Mouse (Mus musculus) kidney, postnatal 14 days (tissue): Measurements from ENCODE around the gene Gkap1.
A peak's percentile ranks its signal among the peaks of the same experiment; 100 is the strongest.

Source experiments
- DNase-seq: peaks from one replicate; pipeline ENCODE4 v3.0.0; 2022; ENCODE audit warnings: mixed read lengths

Gkap1 gene

GRCm38 (mm10) chr13:58197981-58198640 is 77.4 kb downstream of the Gkap1 start:
- no peak for DNase-seq

DNA sequence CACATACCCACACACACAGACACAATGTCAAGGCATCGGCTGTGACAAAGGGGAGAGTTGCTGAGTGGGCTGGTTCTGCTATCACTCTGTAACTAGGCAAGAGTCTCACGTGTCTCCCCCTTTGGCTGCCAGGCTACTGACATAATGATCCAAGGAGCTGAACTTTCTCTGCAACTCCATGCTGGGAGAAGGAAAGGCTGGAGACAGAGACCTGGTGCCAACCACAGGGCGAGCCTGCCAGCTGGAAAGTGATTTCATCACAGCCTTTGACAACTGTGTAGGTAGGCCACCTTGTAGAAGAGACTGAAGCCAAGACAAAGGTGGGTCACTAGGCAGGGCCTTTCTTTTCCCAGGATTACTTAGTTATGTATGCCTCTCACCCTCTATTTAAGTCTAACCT is 78.3 kb downstream of the Gkap1 start:
- DNase-seq = no peak

GRCm38 (mm10) chr13:58194908-58195307 is 80.6 kb downstream of the Gkap1 start:
- DNase-seq = no peak

DNA sequence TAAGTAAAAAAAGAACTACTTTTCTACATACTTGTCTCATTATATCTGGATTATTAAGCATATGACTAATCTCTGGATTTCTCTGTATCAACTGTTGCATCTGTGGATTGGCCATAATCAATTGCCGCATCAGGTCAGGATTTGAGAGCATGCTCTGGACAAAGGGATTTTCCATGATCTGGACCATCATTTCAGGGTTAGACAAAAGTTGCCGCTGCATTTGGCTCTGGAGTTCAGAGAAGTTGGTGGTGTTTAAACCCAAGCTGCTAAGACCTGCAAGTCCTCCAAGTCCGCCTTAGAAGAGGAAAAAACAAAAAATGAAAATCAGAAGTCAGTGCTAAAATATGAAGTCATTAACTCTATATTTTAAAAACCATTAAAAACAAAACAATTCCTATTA is 82.3 kb downstream of the Gkap1 start:
- DNase-seq = no peak

GRCm38 (mm10) chr13:58192146-58192545 is 83.4 kb downstream of the Gkap1 start:
- DNase-seq = peak; percentile 38

- no peak for DNase-seq
Measured at GRCm38 (mm10) chr13:58191516-58191915, 84.0 kb downstream of the Gkap1 start.

DNA sequence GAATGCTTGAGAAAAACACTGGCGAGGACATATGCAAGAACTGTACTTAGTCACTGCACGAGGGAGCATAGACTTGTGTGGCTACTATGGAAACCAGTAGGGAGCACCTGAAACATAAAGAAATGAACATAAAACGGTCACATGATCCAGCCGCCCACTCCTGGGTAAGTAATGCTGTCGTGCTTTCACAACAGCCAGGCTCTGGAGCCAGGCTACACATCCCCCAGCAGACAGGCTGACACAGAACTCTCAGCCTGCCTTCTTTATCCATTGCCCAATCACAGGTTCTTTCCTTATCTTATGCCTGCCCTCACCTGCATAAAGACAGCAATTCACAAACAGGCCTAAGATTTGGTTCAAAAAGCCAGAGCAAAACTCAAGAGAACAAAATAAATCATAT is 86.0 kb downstream of the Gkap1 start:
- DNase-seq = no peak

- DNase-seq = peak; percentile 87
Measured at GRCm38 (mm10) chr13:58188412-58188811, 87.1 kb downstream of the Gkap1 start.

DNA sequence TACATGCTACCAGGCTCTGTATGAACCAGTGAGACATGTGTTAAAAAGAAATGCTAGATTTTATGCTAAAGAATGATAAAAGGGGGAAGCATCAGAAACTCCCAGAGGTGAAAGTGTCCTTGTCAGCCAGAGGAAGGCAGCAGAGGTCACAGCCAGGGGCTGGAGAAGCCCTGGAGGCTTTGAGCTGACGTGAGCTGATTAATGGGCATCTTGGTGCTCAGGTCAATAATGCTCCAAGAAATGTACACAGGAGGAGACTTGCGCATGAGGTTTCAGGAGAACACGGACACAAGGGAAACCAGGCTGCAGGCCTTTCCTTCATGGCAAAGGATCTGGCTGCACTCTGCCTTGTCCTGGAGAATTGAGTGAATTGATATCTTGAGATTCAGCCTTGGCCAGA is 87.7 kb downstream of the Gkap1 start:
- DNase-seq = no peak

DNA sequence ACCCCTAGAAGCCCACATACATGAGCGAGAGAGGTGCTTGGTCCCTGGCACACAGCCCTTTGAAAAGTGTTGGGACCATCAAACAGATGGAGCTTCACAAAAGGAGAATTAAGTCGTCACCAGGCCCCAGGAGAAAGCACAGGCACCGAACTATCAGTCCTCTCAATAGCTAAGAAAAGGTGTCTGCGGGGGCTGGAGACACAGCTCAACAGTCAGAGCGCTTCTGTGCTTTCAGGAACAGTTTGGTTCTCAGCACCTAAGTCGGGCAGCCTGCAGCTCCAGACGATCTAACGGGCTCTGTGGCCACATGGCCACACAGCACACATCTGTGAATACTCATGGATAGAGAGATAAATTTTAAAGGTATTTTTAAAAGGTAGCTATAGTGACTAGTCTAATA is 89.2 kb downstream of the Gkap1 start:
- DNase-seq = no peak

DNA sequence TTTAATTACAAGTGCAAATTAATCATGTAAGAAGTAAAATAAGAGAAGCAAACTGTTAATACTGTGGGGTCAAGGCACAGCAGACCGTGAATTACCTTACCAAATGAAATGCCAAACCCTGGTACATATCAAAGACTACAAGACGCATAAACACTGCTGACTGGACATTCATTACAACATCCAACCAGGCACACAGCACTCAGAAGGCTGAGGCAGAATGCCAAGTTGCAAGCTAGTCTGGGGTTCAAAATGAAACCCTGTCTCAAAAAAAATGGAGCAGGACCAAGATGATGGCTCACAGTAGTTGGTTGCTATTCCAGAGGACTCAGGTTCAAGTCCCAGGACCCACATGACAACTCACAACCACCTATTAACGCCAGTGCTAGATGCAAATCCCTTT is 91.4 kb downstream of the Gkap1 start:
- peak; percentile 23 for DNase-seq
